Mouse (Mus musculus) brain, embryonic 14.5 days (tissue): ENCODE measurements around the gene Ccdc34.

Experiments
- CTCF ChIP-seq: fragments of 200-500 bp; IDR thresholded peaks from 2 replicates; pipeline ENCODE4 v1.5.1; 2012; ENCODE audit warnings: inconsistent platforms, mild to moderate bottlenecking, moderate library complexity, borderline replicate concordance; ENCODE audit not compliant: insufficient read depth, insufficient read length; ENCODE audit errors: extremely low read depth
- POLR2A ChIP-seq: fragments of 200-500 bp; IDR thresholded peaks from 2 replicates; pipeline ENCODE4 v1.6.1; 2012; ENCODE audit warnings: mild to moderate bottlenecking, inconsistent platforms, borderline replicate concordance; ENCODE audit not compliant: poor library complexity, insufficient read depth, insufficient read length, severe bottlenecking; ENCODE audit errors: extremely low read depth

DNA sequence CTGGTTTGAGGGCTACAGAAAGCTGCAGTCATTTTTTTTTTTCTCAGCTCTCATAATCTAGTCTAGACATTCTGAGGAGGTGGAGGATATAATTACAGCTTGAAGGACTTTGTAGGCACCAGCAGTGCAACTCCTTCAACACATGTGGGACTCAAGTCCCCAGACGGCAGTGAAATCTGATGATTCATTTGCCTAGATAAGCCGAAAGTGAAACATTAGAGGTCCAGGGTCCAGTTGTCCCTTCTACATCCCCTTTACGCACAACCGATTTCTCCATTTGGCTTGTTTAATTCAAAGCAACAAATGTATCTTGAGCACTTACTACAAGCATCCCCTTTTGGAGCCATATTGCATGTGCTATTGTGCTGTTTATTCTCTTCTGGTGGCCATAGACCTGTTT is 147.4 kb downstream of the Ccdc34 start:
- TF ChIP-seq CTCF (no peak), POLR2A (no peak)
